Mouse (Mus musculus): ENCODE data around the gene Ddx27. TPM values are rescaled to one million over a fixed set of nuclear protein-coding genes. Genes with fewer than 3 reads are reported as not detected.

The Ddx27 gene
- polyA plus RNA-seq, 1 experiment from 2014 or later, result 40.7 TPM

- Histone ChIP-seq H3K4me2 (no peak overlapping the region), H3K36me3 (replicated peaks) (no peaks in the 10 kb centered on the region), H3K4me1 (peaks cover 19% of the 10 kb centered on the region), H3K27me3 (replicated peaks) (no peaks in the 10 kb centered on the region), H3K9ac (no peak overlapping the region), H3K27ac (no peak overlapping the region), H3K9me3 (no peaks in the 10 kb centered on the region), H3K4me3 (no peak overlapping the region)
- 55% methylated on average over 6 of the region's 6 CpGs for WGBS
- no peak for ATAC-seq (replicated peaks)
Measured at GRCm38 (mm10) chr2:167081135-167081534, 66.1 kb downstream of the Ddx27 start.

- Histone ChIP-seq H3K9ac (0 out of 2 replicates have a peak overlapping the region, but pooled peaks have one; percentile 14), H3K9me3 (no peaks in the 10 kb centered on the region), H3K4me1 (peaks cover 19% of the 10 kb centered on the region), H3K4me3 (no peak overlapping the region), H3K27ac (no peak overlapping the region), H3K36me3 (replicated peaks) (no peaks in the 10 kb centered on the region), H3K4me2 (no peak overlapping the region), H3K27me3 (replicated peaks) (no peaks in the 10 kb centered on the region)
- WGBS, result 30% methylated on average over 4 of the region's 4 CpGs
- 0 out of 2 replicates have a peak, but pooled peaks have one; percentile 48 for ATAC-seq (replicated peaks)
Measured at GRCm38 (mm10) chr2:167081639-167082038, 66.6 kb downstream of the Ddx27 start.

Other genes with a start within 250 kb of the Ddx27 start
- gene Trp53rkb, start 222.7 kb upstream of the Ddx27 start, polyA plus RNA-seq (2015; fragmentation: Nextera tagmentation; extraction: Ambion mirVana), result 10.2 and 11.0 TPM in 2 replicates
- gene Arfgef2, start 209.6 kb upstream of the Ddx27 start, polyA plus RNA-seq (2015; fragmentation: Nextera tagmentation; extraction: Ambion mirVana), result 4.9 and 5.2 TPM in 2 replicates
- gene Cse1l, start 109.2 kb upstream of the Ddx27 start, polyA plus RNA-seq (2015; fragmentation: Nextera tagmentation; extraction: Ambion mirVana), result 95.3 and 99.4 TPM in 2 replicates
- gene Stau1, start 18.9 kb upstream of the Ddx27 start, polyA plus RNA-seq (2015; fragmentation: Nextera tagmentation; extraction: Ambion mirVana), result 114 and 122 TPM in 2 replicates
- gene Znfx1, start 47.8 kb downstream of the Ddx27 start, polyA plus RNA-seq (2015; fragmentation: Nextera tagmentation; extraction: Ambion mirVana), result 9.5 and 10.1 TPM in 2 replicates
- 3.3 and 3.5 TPM in 2 replicates for gene Kcnb1, start 175.0 kb downstream of the Ddx27 start, polyA plus RNA-seq (2015; fragmentation: Nextera tagmentation; extraction: Ambion mirVana)
- 4.3 and 4.8 TPM in 2 replicates for gene Ptgis, start 225.4 kb downstream of the Ddx27 start, polyA plus RNA-seq (2015; fragmentation: Nextera tagmentation; extraction: Ambion mirVana)

All from midbrain, embryonic 15.5 days (tissue).